Mouse (Mus musculus) heart, embryonic 11.5 days (tissue): ENCODE measurements around the gene Psmb10. TPM values are rescaled to one million over a fixed set of nuclear protein-coding genes. Genes with fewer than 3 reads are reported as not detected.

Experiments
- ATAC-seq: fragments of 200-750 bp; cut with Nextera tagmentation; replicated peaks from 2 replicates; pipeline ENCODE4 v1.8.0; 2017; ENCODE audit warnings: moderate library complexity; ENCODE audit not compliant: insufficient number of reproducible peaks, low FRiP score, low TSS enrichment
- H3K27ac ChIP-seq: fragments of 300-500 bp; sonication (generic); 2 replicates; pipeline ENCODE4 v1.5.1; 2014; ENCODE audit warnings: mild to moderate bottlenecking, low read depth, low read length
- H3K27me3 ChIP-seq: fragments of 300-500 bp; sonication (generic); 2 replicates; pipeline ENCODE4 v1.6.1; 2014; ENCODE audit warnings: mild to moderate bottlenecking, low read length, mixed read lengths; ENCODE audit not compliant: control insufficient read depth, insufficient read depth
- H3K36me3 ChIP-seq: fragments of 300-500 bp; sonication (generic); 2 replicates; pipeline ENCODE4 v1.6.1; 2014; ENCODE audit warnings: mild to moderate bottlenecking, low read length, moderate library complexity, mixed read lengths; ENCODE audit not compliant: control insufficient read depth, insufficient read depth
- H3K4me1 ChIP-seq: fragments of 300-500 bp; sonication (generic); 2 replicates; pipeline ENCODE4 v1.6.1; 2014; ENCODE audit warnings: low read length; ENCODE audit not compliant: control insufficient read depth, insufficient read depth
- H3K4me2 ChIP-seq: fragments of 300-500 bp; sonication (generic); 2 replicates; pipeline ENCODE4 v1.6.1; 2014; ENCODE audit warnings: mild to moderate bottlenecking, moderate library complexity
- H3K4me3 ChIP-seq: fragments of 300-500 bp; sonication (generic); 2 replicates; pipeline ENCODE4 v1.5.1; 2014; ENCODE audit warnings: low read depth, low read length
- H3K9ac ChIP-seq: fragments of 300-500 bp; sonication (generic); 2 replicates; pipeline ENCODE4 v1.6.1; 2014; ENCODE audit warnings: mild to moderate bottlenecking, low read depth, low read length, moderate library complexity
- H3K9me3 ChIP-seq: fragments of 300-500 bp; sonication (generic); replicated peaks from 2 replicates; pipeline ENCODE4 v1.6.1; 2016; ENCODE audit warnings: low read length; ENCODE audit not compliant: control insufficient read depth
- WGBS: fragments of 180-500 bp; shearing (Covaris S2); extraction: QIAGEN DNeasy Blood & Tissue Kit; methylation state at CpG from one replicate; pipeline ENCODE4 v1.1.7; 2014; ENCODE audit not compliant: insufficient replicate concordance; 5-methylcytosine and 5-hydroxymethylcytosine counted together
- polyA plus RNA-seq: library from polyadenylated mRNA; unstranded; fragments of >200 nt; fragmentation: Nextera tagmentation; extraction: Ambion mirVana; gene quantifications from 2 replicates; pipeline ENCODE4 v1.2.1, GENCODE M21; 2014

The Psmb10 gene
- polyA plus RNA-seq, 1 experiment from 2014 or later: 60.0 TPM

DNA sequence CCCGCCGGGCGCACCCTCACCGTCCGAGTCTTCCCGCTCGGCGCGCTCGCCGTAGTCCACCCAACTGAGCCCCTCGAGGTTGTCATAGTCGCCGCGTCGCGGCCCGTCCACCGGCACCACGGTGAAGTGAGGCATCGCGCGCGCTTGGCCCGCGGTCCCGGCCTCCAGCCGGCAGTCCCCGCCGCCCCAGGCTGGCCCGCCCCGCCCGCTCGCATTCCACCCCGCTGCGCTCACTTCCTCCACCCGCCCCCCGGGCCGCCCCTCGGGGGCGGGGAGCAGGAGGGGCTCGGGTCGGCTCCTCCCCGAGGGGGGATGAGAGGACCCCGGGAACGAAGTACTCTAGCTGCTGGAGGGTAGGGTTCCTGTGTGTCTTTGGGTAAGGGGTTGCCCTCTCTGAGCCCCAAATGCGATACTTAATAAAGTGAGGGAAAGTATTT lies 27.7 kb upstream of the Psmb10 start, which contains the start of gene Slc12a4:
Slc12a4 (minus strand) TSS at position 193 of the 437 bp plus-strand sequence.
- no peaks in the 10 kb centered on the region for H3K9me3 ChIP-seq
- H3K9ac ChIP-seq: peak within 1 kb of the TSS; percentile 88
- H3K27ac ChIP-seq: peak within 1 kb of the TSS; percentile 91
- peak; percentile 85 for ATAC-seq
- H3K36me3 ChIP-seq: no peaks in the 10 kb centered on the region
- H3K27me3 ChIP-seq: no peaks in the 10 kb centered on the region
- H3K4me1 ChIP-seq: peaks cover 37% of the 10 kb centered on the region
- WGBS: under 1% methylated on average over 47 of the region's 47 CpGs
- peak within 1 kb of the TSS; percentile 89 for H3K4me2 ChIP-seq
- H3K4me3 ChIP-seq: peak within 1 kb of the TSS; percentile 84

GRCm38 (mm10) chr8:105965266-105965904 lies 27.1 kb upstream of the Psmb10 start:
- H3K4me2 ChIP-seq: peak overlapping the region; percentile 89
- WGBS: 1% methylated on average over 34 of the region's 40 CpGs
- peak overlapping the region; percentile 88 for H3K9ac ChIP-seq
- no peaks in the 10 kb centered on the region for H3K27me3 ChIP-seq
- peaks cover 37% of the 10 kb centered on the region for H3K4me1 ChIP-seq
- no peaks in the 10 kb centered on the region for H3K9me3 ChIP-seq
- ATAC-seq: peak; percentile 50
- H3K27ac ChIP-seq: peak overlapping the region; percentile 91
- peak overlapping the region; percentile 84 for H3K4me3 ChIP-seq
- H3K36me3 ChIP-seq: no peaks in the 10 kb centered on the region

- peak overlapping the region; percentile 91; the same call in 1 of the 2 replicates for H3K27ac ChIP-seq
- H3K4me1 ChIP-seq: peaks cover 37% of the 10 kb centered on the region
- no peak for ATAC-seq
- H3K36me3 ChIP-seq: peaks cover 3% of the 10 kb centered on the region; the same call in 1 of the 2 replicates
- peak overlapping the region; percentile 84 for H3K4me3 ChIP-seq
- no peaks in the 10 kb centered on the region for H3K27me3 ChIP-seq
- no peaks in the 10 kb centered on the region for H3K9me3 ChIP-seq
- peak overlapping the region; percentile 89 for H3K4me2 ChIP-seq
- peak overlapping the region; percentile 88 for H3K9ac ChIP-seq
- 46% methylated on average over 12 of the region's 12 CpGs for WGBS
Measured at GRCm38 (mm10) chr8:105964506-105965265, 26.4 kb upstream of the Psmb10 start.

DNA sequence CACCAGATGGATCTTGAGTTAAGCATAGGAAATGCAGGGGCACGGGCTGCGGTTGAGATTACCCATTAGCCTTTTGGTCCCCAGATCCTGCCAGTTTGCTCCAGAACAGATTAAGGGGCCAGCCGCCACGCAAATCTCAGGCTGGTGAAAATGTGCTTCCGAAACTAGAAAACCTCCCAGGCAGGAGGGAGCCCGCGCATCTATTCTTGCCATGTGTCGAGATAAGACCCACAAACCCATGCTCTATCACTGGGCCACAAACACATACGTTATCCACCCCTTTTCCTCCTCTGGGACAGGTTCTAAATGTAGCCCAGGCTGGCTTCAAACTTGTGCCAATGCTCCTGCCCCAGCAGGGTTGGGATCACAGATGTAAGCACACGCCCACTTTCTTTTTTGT lies 23.3 kb upstream of the Psmb10 start:
- ATAC-seq: no peak
- no peaks in the 10 kb centered on the region for H3K27me3 ChIP-seq
- H3K9me3 ChIP-seq: no peaks in the 10 kb centered on the region
- peaks cover 6% of the 10 kb centered on the region; the same call in 1 of the 2 replicates for H3K36me3 ChIP-seq
- H3K4me3 ChIP-seq: no peak overlapping the region
- 65% methylated on average over 10 of the region's 10 CpGs for WGBS
- H3K4me1 ChIP-seq: peaks cover 32% of the 10 kb centered on the region
- H3K9ac ChIP-seq: no peak overlapping the region
- no peak overlapping the region for H3K27ac ChIP-seq
- no peak overlapping the region for H3K4me2 ChIP-seq

- no peak for ATAC-seq
- Histone ChIP-seq H3K27ac (no peak overlapping the region), H3K4me3 (no peak overlapping the region), H3K27me3 (no peaks in the 10 kb centered on the region), H3K36me3 (peaks cover 6% of the 10 kb centered on the region; the same call in 1 of the 2 replicates), H3K9ac (no peak overlapping the region), H3K9me3 (no peaks in the 10 kb centered on the region), H3K4me1 (peaks cover 31% of the 10 kb centered on the region), H3K4me2 (no peak overlapping the region)
- WGBS: 73% methylated on average over 14 of the region's 14 CpGs
Measured at GRCm38 (mm10) chr8:105961101-105961500, 22.9 kb upstream of the Psmb10 start.

- H3K27me3 ChIP-seq: no peaks in the 10 kb centered on the region
- peaks cover 6% of the 10 kb centered on the region; the same call in 1 of the 2 replicates for H3K36me3 ChIP-seq
- 84% methylated on average over 7 of the region's 7 CpGs for WGBS
- peaks cover 21% of the 10 kb centered on the region for H3K4me1 ChIP-seq
- H3K9me3 ChIP-seq: no peaks in the 10 kb centered on the region
- no peak overlapping the region for H3K4me2 ChIP-seq
- no peak overlapping the region for H3K27ac ChIP-seq
- H3K4me3 ChIP-seq: no peak overlapping the region
- ATAC-seq: no peak
- H3K9ac ChIP-seq: no peak overlapping the region; the same call in 1 of the 2 replicates
Measured at GRCm38 (mm10) chr8:105959350-105959749, 21.1 kb upstream of the Psmb10 start.

- Histone ChIP-seq H3K4me3 (no peak overlapping the region), H3K9ac (no peak overlapping the region), H3K36me3 (peaks cover 6% of the 10 kb centered on the region), H3K9me3 (no peaks in the 10 kb centered on the region), H3K27ac (no peak overlapping the region), H3K4me2 (no peak overlapping the region), H3K27me3 (no peaks in the 10 kb centered on the region), H3K4me1 (peaks cover 13% of the 10 kb centered on the region)
- WGBS: 44% methylated on average over 4 of the region's 4 CpGs
- no peak for ATAC-seq
Measured at GRCm38 (mm10) chr8:105957813-105958212, 19.6 kb upstream of the Psmb10 start.

DNA sequence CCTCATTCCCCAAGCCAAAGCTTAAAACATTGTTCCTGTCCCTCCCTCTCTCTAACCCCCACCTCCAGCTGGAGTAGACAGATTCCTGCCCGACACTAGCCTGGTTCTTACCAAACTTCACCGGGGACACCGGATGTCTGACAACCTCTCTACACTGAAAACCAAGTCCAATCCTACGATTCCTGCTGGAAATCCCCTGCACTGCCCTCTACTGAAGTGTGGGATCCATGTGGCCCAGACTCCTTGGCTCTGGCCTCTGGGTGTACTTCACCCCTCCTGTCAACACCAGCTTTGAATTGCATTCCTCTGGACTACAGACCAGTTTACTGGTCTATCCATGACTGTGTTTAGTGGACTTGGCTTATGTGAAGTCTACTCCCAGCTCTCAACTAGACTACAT lies 18.3 kb upstream of the Psmb10 start:
- Histone ChIP-seq H3K27me3 (no peaks in the 10 kb centered on the region), H3K4me3 (no peak overlapping the region), H3K9me3 (no peaks in the 10 kb centered on the region), H3K36me3 (peaks cover 10% of the 10 kb centered on the region), H3K4me1 (peaks cover 8% of the 10 kb centered on the region), H3K4me2 (no peak overlapping the region), H3K27ac (peak overlapping the region; percentile 24; the same call in 1 of the 2 replicates), H3K9ac (no peak overlapping the region)
- ATAC-seq: no peak
- WGBS: 63% methylated on average over 4 of the region's 4 CpGs
